23 mouse cellular contexts compared by ENCODE assay signal in the genomic region with DNA sequence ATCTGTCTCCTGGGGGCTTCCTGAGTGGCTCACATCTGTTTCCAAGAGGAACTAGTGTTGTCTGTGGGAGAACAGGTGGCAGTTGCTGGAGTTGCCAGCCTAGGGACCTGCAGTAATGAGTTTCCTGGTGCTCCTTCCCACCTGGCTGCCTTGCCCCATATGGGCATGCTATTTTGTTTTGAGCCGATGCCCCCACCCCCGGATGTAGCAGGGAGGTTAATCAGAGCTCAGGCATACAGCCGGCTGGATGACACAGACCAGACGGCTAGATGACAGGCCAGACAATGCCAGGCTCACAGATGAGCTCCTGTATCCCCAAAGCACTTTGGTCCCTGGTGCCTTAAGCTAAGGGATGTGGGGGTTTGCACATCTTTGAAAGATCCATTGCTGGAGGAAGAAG. TPM values are rescaled to one million over a fixed set of nuclear protein-coding genes. Genes with fewer than 3 reads are reported as not detected.
DNase-seq lines count a peak whose midpoint lies in the region; ATAC-seq and TF ChIP-seq lines count a peak whose summit lies in the region.
"Had no signal": no experiment of that assay in that cellular context is flagged by ENCODE, and none has a peak within 500 bp of the region (broad histone marks: within the 10 kb centered on the region; RNA-seq: fewer than 3 reads in every experiment).

No protein-coding gene starts in this region.

- no peak for TF ChIP-seq CTCF in heart, adult 2 months (IDR thresholded peaks at IDR 0.05)

- H3K9ac ChIP-seq in heart, embryonic 14.5 days (ENCODE audit: low read length), result peak overlapping the region; percentile 12; the same call in 1 of the 2 replicates
- H3K9ac ChIP-seq in heart, adult 2 months (ENCODE audit: low read depth, low read length), result no peak overlapping the region
- H3K9ac ChIP-seq: hindbrain, embryonic 13.5 days; liver, postnatal 0 days; midbrain, embryonic 15.5 days had no signal

- H3K4me1 ChIP-seq in heart, embryonic 14.5 days (ENCODE audit: control insufficient read depth in 2 of 2, insufficient read depth in 2 of 2, low read length in 2 of 2), result peaks cover 24 to 37% of the 10 kb centered on the region in 2 experiments
- peaks cover 4% of the 10 kb centered on the region for H3K4me1 ChIP-seq in heart, adult 2 months (ENCODE audit: control insufficient read depth, insufficient read depth, low read length)

- H3K9me3 ChIP-seq in heart, embryonic 14.5 days (ENCODE audit: control insufficient read depth, low read length), result peaks cover 8% of the 10 kb centered on the region
- H3K9me3 ChIP-seq: hindbrain, embryonic 13.5 days; midbrain, embryonic 15.5 days had no signal

- 7% methylated on average over 4 of the region's 4 CpGs for WGBS in heart, embryonic 14.5 days
- WGBS in heart, adult 2 months, result 9% methylated on average over 4 of the region's 4 CpGs

- TF ChIP-seq EP300 in heart, adult 2 months (IDR thresholded peaks at IDR 0.05; ENCODE audit: insufficient read depth, low read depth, low read length), result no peak

- DNase-seq in cerebellum, postnatal 4 days (ENCODE audit: low spot score in 2 of 2), result no peak
- no peak for DNase-seq in heart, adult 2 months
- DNase-seq in brain, adult 2 months (ENCODE audit: low read depth, low spot score), result peak; percentile 88
- DNase-seq in cerebellum, postnatal 25 days, result peak; percentile 58 to 69
- DNase-seq in frontal cortex, postnatal 36 days (ENCODE audit: low spot score in 2 of 2), result no peak
- DNase-seq: gastrocnemius, postnatal 36 days; kidney, adult 8-10 months; kidney, postnatal 4 days; layer of hippocampus, adult 9-11 months; liver, postnatal 0 days; lung, postnatal 10 days; spleen, adult 18-20 months; thymus, postnatal 4 days had no signal

- H3K36me3 ChIP-seq in heart, embryonic 14.5 days (ENCODE audit: control insufficient read depth, insufficient read depth, low read length), result no peaks in the 10 kb centered on the region
- no peaks in the 10 kb centered on the region for H3K36me3 ChIP-seq in heart, adult 2 months (ENCODE audit: control insufficient read depth, insufficient read depth, low read length)
- H3K36me3 ChIP-seq: hindbrain, embryonic 13.5 days; limb, embryonic 10.5 days; midbrain, embryonic 15.5 days had no signal

- intact Hi-C loops in heart, adult 2 months (cut with DNase I), result no loop called here

- no peak for TF ChIP-seq POLR2A in heart, adult 2 months (IDR thresholded peaks at IDR 0.05; ENCODE audit: insufficient read depth, low read depth, low read length)

- H3K4me2 ChIP-seq in heart, embryonic 14.5 days (ENCODE audit: low read length), result no peak overlapping the region
- H3K4me2 ChIP-seq: hindbrain, embryonic 13.5 days; midbrain, embryonic 15.5 days had no signal

- no peak overlapping the region for H3K4me3 ChIP-seq in heart, embryonic 14.5 days (ENCODE audit: control insufficient read depth in 1 of 2, insufficient read depth in 1 of 2, low read depth in 1 of 2, low read length in 2 of 2)
- no peak overlapping the region for H3K4me3 ChIP-seq in heart, adult 2 months
- H3K4me3 ChIP-seq: hindbrain, embryonic 13.5 days; limb, embryonic 10.5 days; midbrain, embryonic 15.5 days; myocyte had no signal

- H3K27me3 ChIP-seq in heart, embryonic 14.5 days (ENCODE audit: control insufficient read depth, insufficient read depth, low read length), result peaks cover 21% of the 10 kb centered on the region
- peaks cover 5% of the 10 kb centered on the region for H3K27me3 ChIP-seq in heart, adult 2 months (ENCODE audit: control insufficient read depth, insufficient read depth, low read length)
- H3K27me3 ChIP-seq: CH12.LX had no signal

- H3K27ac ChIP-seq in heart, embryonic 14.5 days (replicated peaks in 1 of 2; ENCODE audit: control insufficient read depth in 1 of 2, insufficient read depth in 1 of 2, low read depth in 2 of 2, low read length in 2 of 2), result peak overlapping the region; percentile 38 to 67; a peak in 2 of 4 replicates
- no peak overlapping the region for H3K27ac ChIP-seq in heart, adult 2 months
- H3K27ac ChIP-seq: hindbrain, embryonic 13.5 days; limb, embryonic 10.5 days; midbrain, embryonic 15.5 days had no signal

- no peaks in the 10 kb centered on the region for H3K79me2 ChIP-seq in heart, adult 2 months (replicated peaks; ENCODE audit: control insufficient read depth, insufficient read depth, low read length)

- 0 out of 2 replicates have a peak, but pooled peaks have one; percentile 12 for ATAC-seq in cerebellum, adult (ENCODE audit: insufficient number of reproducible peaks, low FRiP score, low TSS enrichment)
- ATAC-seq in heart, embryonic 14.5 days (ENCODE audit: insufficient number of reproducible peaks, insufficient read depth, low FRiP score, low read depth), result no peak
- ATAC-seq: forebrain, embryonic 16.5 days; inflammation-experienced regulatory T-cells, adult 6 months; liver, postnatal 0 days; midbrain, embryonic 15.5 days had no signal

RNA-seq across cellular contexts. Expression of a gene that starts 5.8 kb away (rescaled TPM):
- 14.5 and 16.3 TPM in 2 replicates for polyA plus RNA-seq in heart, embryonic 14.5 days (2014; fragmentation: Nextera tagmentation; extraction: Ambion mirVana)
- 100 to 1,000 TPM; 200 to 231 TPM for total RNA-seq in heart, adult 2 months (2021)
- polyA plus RNA-seq in heart, adult 2 months (2012; rRNA removed), result 125 and 164 TPM in 2 replicates
- total RNA-seq: common myeloid progenitor, adult 5-6 weeks had no signal

RNA-seq across cellular contexts. Expression of a gene that starts 56.8 kb away (rescaled TPM):
- polyA plus RNA-seq in heart, embryonic 14.5 days (2014; fragmentation: Nextera tagmentation; extraction: Ambion mirVana), result 53.8 and 54.0 TPM in 2 replicates
- total RNA-seq in heart, adult 2 months (2021), result 10 to 100 TPM; 34.1 to 37.8 TPM
- 33.6 and 38.5 TPM in 2 replicates for polyA plus RNA-seq in heart, adult 2 months (2012; rRNA removed)

Comparison
In these comparisons a context has a peak if more than half of its experiments do, and no peak if none do; other contexts are left out.
1. DNase-seq: peak in brain, adult 2 months (single experiment) and cerebellum, postnatal 25 days (2 of 2); none in cerebellum, postnatal 4 days (0 of 2), heart, adult 2 months (0 of 2) and frontal cortex, postnatal 36 days (0 of 2).